In the genomic region with DNA sequence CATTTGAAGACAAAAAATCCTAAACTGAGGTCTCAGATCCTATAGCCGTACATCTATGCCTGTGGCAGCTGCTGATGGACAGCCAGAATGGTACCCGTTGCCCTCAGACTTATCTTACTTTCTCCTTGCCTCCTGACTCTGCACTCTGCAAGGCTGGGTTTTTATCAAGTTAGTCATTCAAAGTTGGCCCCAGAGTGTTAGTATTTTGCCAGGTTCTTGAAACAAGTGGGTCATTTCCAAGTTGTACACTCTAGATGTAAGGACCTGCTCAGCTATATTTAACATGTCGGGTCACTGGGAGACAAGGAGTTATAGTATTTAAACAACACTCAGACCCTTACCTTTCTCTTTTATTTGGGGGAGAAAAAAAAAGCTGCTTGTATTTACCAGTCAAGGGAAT, we compare ENCODE assay signal across 18 mouse cellular contexts.
DNase-seq lines count a peak whose midpoint lies in the region; ATAC-seq and TF ChIP-seq lines count a peak whose summit lies in the region.
"Had no signal": no experiment of that assay in that cellular context is flagged by ENCODE, and none has a peak within 500 bp of the region (broad histone marks: within the 10 kb centered on the region; RNA-seq: fewer than 3 reads in every experiment).

No protein-coding gene starts in this region.

- H3K4me2 ChIP-seq in heart, postnatal 0 days (ENCODE audit: low read depth, low read length), result peak overlapping the region; percentile 35
- H3K4me2 ChIP-seq in intestine, embryonic 15.5 days (replicated peaks), result no peak overlapping the region
- H3K4me2 ChIP-seq: forebrain, embryonic 13.5 days; hindbrain, embryonic 15.5 days; limb, embryonic 13.5 days; midbrain, embryonic 15.5 days had no signal

- 14% methylated on average over 3 of the region's 3 CpGs for WGBS in heart, postnatal 0 days
- 90% methylated on average over 3 of the region's 3 CpGs for WGBS in intestine, embryonic 15.5 days
- 79% methylated on average over 3 of the region's 3 CpGs for WGBS in kidney, adult 2 months

- peaks cover 35% of the 10 kb centered on the region; the same call in 1 of the 2 replicates for H3K27me3 ChIP-seq in heart, postnatal 0 days (ENCODE audit: control insufficient read depth, insufficient read depth, low read length)
- no peaks in the 10 kb centered on the region for H3K27me3 ChIP-seq in intestine, embryonic 15.5 days (replicated peaks)
- no peaks in the 10 kb centered on the region for H3K27me3 ChIP-seq in kidney, adult 2 months (replicated peaks; ENCODE audit: control insufficient read depth, insufficient read depth, low read length)
- H3K27me3 ChIP-seq: forebrain, embryonic 13.5 days; hindbrain, embryonic 15.5 days; limb, embryonic 13.5 days; midbrain, embryonic 15.5 days had no signal

- H3K4me3 ChIP-seq in heart, postnatal 0 days (ENCODE audit: low read depth, low read length), result no peak overlapping the region
- H3K4me3 ChIP-seq in intestine, embryonic 15.5 days (replicated peaks), result no peak overlapping the region
- no peak overlapping the region for H3K4me3 ChIP-seq in kidney, adult 2 months (ENCODE audit: insufficient read depth, low read depth, low read length)
- H3K4me3 ChIP-seq: forebrain, embryonic 13.5 days; hindbrain, embryonic 15.5 days; layer of hippocampus, adult 2 months; limb, embryonic 13.5 days; midbrain, embryonic 15.5 days had no signal

- H3K36me3 ChIP-seq in heart, postnatal 0 days (replicated peaks; ENCODE audit: control insufficient read depth, insufficient read depth, low read length), result no peaks in the 10 kb centered on the region
- no peaks in the 10 kb centered on the region for H3K36me3 ChIP-seq in intestine, embryonic 15.5 days
- no peaks in the 10 kb centered on the region for H3K36me3 ChIP-seq in kidney, adult 2 months (ENCODE audit: control insufficient read depth, insufficient read depth, low read length)
- H3K36me3 ChIP-seq: hindbrain, embryonic 15.5 days; midbrain, embryonic 15.5 days had no signal

- peaks cover 12% of the 10 kb centered on the region; the same call in 1 of the 2 replicates for H3K4me1 ChIP-seq in heart, postnatal 0 days (ENCODE audit: control insufficient read depth, insufficient read depth)
- H3K4me1 ChIP-seq in intestine, embryonic 15.5 days (replicated peaks), result no peaks in the 10 kb centered on the region
- H3K4me1 ChIP-seq in kidney, adult 2 months (ENCODE audit: control insufficient read depth, insufficient read depth, low read length), result no peaks in the 10 kb centered on the region
- H3K4me1 ChIP-seq: forebrain, embryonic 13.5 days; hindbrain, embryonic 15.5 days; limb, embryonic 13.5 days; midbrain, embryonic 15.5 days had no signal

- peak; percentile 84 for ATAC-seq in heart, postnatal 0 days (ENCODE audit: insufficient read depth, low read depth)
- no peak for ATAC-seq in intestine, embryonic 15.5 days
- ATAC-seq: forebrain, embryonic 13.5 days; midbrain, embryonic 15.5 days had no signal

- TF ChIP-seq CTCF in heart, postnatal 0 days (IDR thresholded peaks at IDR 0.05; ENCODE audit: low read depth), result no peak
- no peak for TF ChIP-seq CTCF in kidney, adult 2 months (conservative IDR thresholded peaks at IDR 0.05; ENCODE audit: insufficient read depth, insufficient read length, low read depth, low read length)

- H3K27ac ChIP-seq in heart, postnatal 0 days (ENCODE audit: low read depth), result peak overlapping the region; percentile 51
- no peak overlapping the region for H3K27ac ChIP-seq in intestine, embryonic 15.5 days
- no peak overlapping the region for H3K27ac ChIP-seq in kidney, adult 2 months (ENCODE audit: insufficient read depth, low read depth, low read length)
- H3K27ac ChIP-seq: forebrain, embryonic 13.5 days; hindbrain, embryonic 15.5 days; layer of hippocampus, adult 2 months; limb, embryonic 13.5 days; liver, embryonic 14.5 days; midbrain, embryonic 15.5 days had no signal

- H3K9me3 ChIP-seq in heart, postnatal 0 days (replicated peaks; ENCODE audit: control insufficient read depth, low read length), result no peaks in the 10 kb centered on the region
- no peaks in the 10 kb centered on the region for H3K9me3 ChIP-seq in intestine, embryonic 15.5 days
- H3K9me3 ChIP-seq: forebrain, embryonic 13.5 days; hindbrain, embryonic 15.5 days; limb, embryonic 13.5 days; midbrain, embryonic 15.5 days had no signal

- peak; percentile 15 to 74 for DNase-seq in adrenal gland, adult (ENCODE audit: inconsistent age in 2 of 2, low spot score in 1 of 2)
- no peak for DNase-seq in adrenal gland, adult 18-20 months (ENCODE audit: low spot score in 2 of 2)
- DNase-seq in 3T3-L1 (ENCODE audit: low read depth, low spot score), result peak; percentile 53
- peak; percentile 72 for DNase-seq in heart, postnatal 0 days (ENCODE audit: low spot score)
- peak; percentile 32 for DNase-seq in lung, postnatal 10 days
- DNase-seq in layer of hippocampus, postnatal 14 days (ENCODE audit: low spot score in 2 of 2), result no peak
- no peak for DNase-seq in kidney, adult 2 months
- DNase-seq: cerebellum, adult 9-11 months; embryo, embryonic 11 days; kidney, adult 11 months; kidney, postnatal 10 days had no signal

- no peak overlapping the region for H3K9ac ChIP-seq in heart, postnatal 0 days (replicated peaks; ENCODE audit: low read depth, low read length)
- H3K9ac ChIP-seq in intestine, embryonic 15.5 days, result no peak overlapping the region
- H3K9ac ChIP-seq: forebrain, embryonic 13.5 days; hindbrain, embryonic 15.5 days; limb, embryonic 13.5 days; liver, embryonic 14.5 days; midbrain, embryonic 15.5 days had no signal

- no peak for TF ChIP-seq POLR2A in kidney, adult 2 months (IDR thresholded peaks at IDR 0.05; ENCODE audit: low read depth, low read length)

- no peak for TF ChIP-seq EP300 in heart, postnatal 0 days (IDR thresholded peaks at IDR 0.05; ENCODE audit: low read depth)

Comparison
In these comparisons a context has a peak if more than half of its experiments do, and no peak if none do; other contexts are left out.
1. DNase-seq: peak in adrenal gland, adult (2 of 2), 3T3-L1 (single experiment), heart, postnatal 0 days (single experiment) and lung, postnatal 10 days (single experiment); none in adrenal gland, adult 18-20 months (0 of 2), layer of hippocampus, postnatal 14 days (0 of 2) and kidney, adult 2 months (single experiment).